In the genomic region with DNA sequence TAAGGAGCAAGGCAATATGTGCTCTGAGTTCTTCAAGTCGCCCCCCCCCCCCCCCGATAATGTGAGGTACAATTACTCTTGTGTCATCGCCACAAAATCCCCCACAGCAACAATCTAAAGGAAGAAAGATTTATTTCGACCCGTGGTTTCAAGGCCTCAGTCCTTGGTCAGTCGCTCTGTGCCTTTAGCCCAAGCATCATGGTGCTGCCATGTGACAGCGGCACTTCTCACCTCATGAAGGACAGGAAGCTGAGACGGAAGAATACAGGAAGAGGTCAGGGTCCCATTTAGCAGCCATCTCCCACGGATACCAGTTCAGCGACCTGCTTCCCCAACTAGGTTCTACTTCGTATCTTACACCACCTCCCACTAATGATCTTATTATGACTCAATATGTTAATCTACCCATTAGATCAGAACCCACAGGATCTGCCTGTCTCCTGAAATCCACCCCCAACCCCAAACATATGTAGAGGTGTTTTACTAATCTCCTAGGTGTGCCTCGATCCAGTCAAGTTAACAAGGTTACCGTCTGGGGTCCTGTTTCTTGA, we compare ENCODE assay signal across 19 mouse cellular contexts. TPM values are rescaled to one million over a fixed set of nuclear protein-coding genes. Genes with fewer than 3 reads are reported as not detected.
DNase-seq lines count a peak whose midpoint lies in the region; ATAC-seq and TF ChIP-seq lines count a peak whose summit lies in the region.
"Had no signal": no experiment of that assay in that cellular context is flagged by ENCODE, and none has a peak within 500 bp of the region (broad histone marks: within the 10 kb centered on the region; RNA-seq: fewer than 3 reads in every experiment).

No protein-coding gene starts in this region.

- no peak overlapping the region for H3K4me3 ChIP-seq in ES-E14 (ENCODE audit: insufficient read depth in 1 of 2, low read depth in 1 of 2, low read length in 2 of 2, poor library complexity in 1 of 2, severe bottlenecking in 1 of 2)
- no peak overlapping the region for H3K4me3 ChIP-seq in intestine, embryonic 16.5 days (ENCODE audit: low read length)
- H3K4me3 ChIP-seq: embryonic facial prominence, embryonic 15.5 days; erythroblast, embryonic 14.5 days; forebrain, embryonic 15.5 days; heart, adult 2 months; heart, embryonic 12.5 days; hindbrain, embryonic 10.5 days; hindbrain, embryonic 15.5 days had no signal

- H3K27me3 ChIP-seq in intestine, embryonic 16.5 days (replicated peaks; ENCODE audit: control insufficient read depth, insufficient read depth, low read length): no peaks in the 10 kb centered on the region
- H3K27me3 ChIP-seq: CH12.LX; embryonic facial prominence, embryonic 15.5 days; forebrain, embryonic 15.5 days; hindbrain, embryonic 15.5 days had no signal

- peak overlapping the region; percentile 67; the same call in 1 of the 2 replicates for H3K9ac ChIP-seq in ES-E14 (ENCODE audit: insufficient read depth, low read depth, low read length, poor library complexity, severe bottlenecking)
- no peak overlapping the region for H3K9ac ChIP-seq in intestine, embryonic 16.5 days (ENCODE audit: low read depth, low read length)
- H3K9ac ChIP-seq: embryonic facial prominence, embryonic 15.5 days; forebrain, embryonic 15.5 days; heart, embryonic 12.5 days; hindbrain, embryonic 15.5 days had no signal

- peak overlapping the region; percentile 27; the same call in 1 of the 2 replicates for H3K27ac ChIP-seq in ES-E14 (ENCODE audit: insufficient read depth, low read depth, low read length, poor library complexity, severe bottlenecking)
- H3K27ac ChIP-seq in intestine, embryonic 16.5 days (ENCODE audit: low read length): no peak overlapping the region
- H3K27ac ChIP-seq: embryonic facial prominence, embryonic 15.5 days; forebrain, embryonic 15.5 days; heart, adult 2 months; hindbrain, embryonic 10.5 days; hindbrain, embryonic 15.5 days had no signal

- peaks cover 18 to 22% of the 10 kb centered on the region in 2 experiments for H3K4me1 ChIP-seq in ES-E14 (ENCODE audit: control insufficient read depth in 2 of 2, insufficient read depth in 2 of 2, low read length in 2 of 2, poor library complexity in 1 of 2)
- no peaks in the 10 kb centered on the region for H3K4me1 ChIP-seq in intestine, embryonic 16.5 days (ENCODE audit: control insufficient read depth, insufficient read depth, low read length)
- H3K4me1 ChIP-seq: embryonic facial prominence, embryonic 15.5 days; hindbrain, embryonic 10.5 days; hindbrain, embryonic 15.5 days had no signal

- no peak for ATAC-seq in intestine, embryonic 16.5 days
- ATAC-seq: forebrain, embryonic 15.5 days had no signal

- no peak overlapping the region for H3K4me2 ChIP-seq in intestine, embryonic 16.5 days (ENCODE audit: low read depth, low read length)
- H3K4me2 ChIP-seq: embryonic facial prominence, embryonic 15.5 days; forebrain, embryonic 15.5 days; heart, embryonic 12.5 days; hindbrain, embryonic 15.5 days had no signal

- DNase-seq in 416B (ENCODE audit: low read depth) (peak; percentile 30), ES-E14 (ENCODE audit: low read depth, low spot score) (no peak)
- DNase-seq in CD4-positive, CD25-positive, alpha-beta regulatory T cell, adult 2 months (ENCODE audit: low read depth, low spot score): peak; percentile 18
- peak; percentile 39 for DNase-seq in induced T-regulatory cell, adult 2 months (ENCODE audit: low read depth)
- DNase-seq in cerebellum, adult 18-20 months: no peak
- DNase-seq in retina, embryonic 14.5 days (ENCODE audit: low spot score): no peak
- DNase-seq: adrenal gland, adult 8-10 months; cerebellum, adult 8-10 months; embryo, embryonic 11 days; kidney, adult 18-20 months had no signal

- WGBS in intestine, embryonic 16.5 days: 85% methylated on average over 13 of the region's 13 CpGs

- H3K9me3 ChIP-seq in ES-E14 (ENCODE audit: control insufficient read depth, insufficient read depth, low read depth, low read length): no peaks in the 10 kb centered on the region
- H3K9me3 ChIP-seq in intestine, embryonic 16.5 days (ENCODE audit: control insufficient read depth, low read length): no peaks in the 10 kb centered on the region
- H3K9me3 ChIP-seq: embryonic facial prominence, embryonic 15.5 days; forebrain, embryonic 15.5 days; hindbrain, embryonic 10.5 days; hindbrain, embryonic 15.5 days had no signal

- no peaks in the 10 kb centered on the region for H3K36me3 ChIP-seq in ES-E14 (ENCODE audit: control insufficient read depth, insufficient read depth, low read length, poor library complexity, severe bottlenecking)
- no peaks in the 10 kb centered on the region for H3K36me3 ChIP-seq in intestine, embryonic 16.5 days (ENCODE audit: control insufficient read depth, insufficient read depth, low read length)
- H3K36me3 ChIP-seq: embryonic facial prominence, embryonic 15.5 days; forebrain, embryonic 15.5 days; heart, embryonic 12.5 days; hindbrain, embryonic 10.5 days had no signal

- in situ Hi-C loops in ES-E14 (cut with MboI; ENCODE audit: low sequenced_read_pairs in 2 of 2, unreplicated experiment in 2 of 2): loop anchor here (25.0 kb wide), 1 partner anchor 195 kb away; no protein-coding TSS in a partner anchor

TF ChIP-seq in ES-E14, 5 proteins besides CTCF, POLR2A, EP300 and RAD21:
- TF ChIP-seq HCFC1 (IDR thresholded peaks at IDR 0.05; ENCODE audit: borderline replicate concordance, insufficient read depth, low read length): no peak
- no peak for TF ChIP-seq MAFK (IDR thresholded peaks at IDR 0.05; ENCODE audit: insufficient read depth, low read depth, low read length)
- TF ChIP-seq CHD2 (IDR thresholded peaks at IDR 0.05; ENCODE audit: low read depth, low read length): no peak
- no peak for TF ChIP-seq ZNF384 (IDR thresholded peaks at IDR 0.05; ENCODE audit: low read depth, low read length)
- TF ChIP-seq ZC3H11A (IDR thresholded peaks at IDR 0.05; ENCODE audit: borderline replicate concordance, low read depth, low read length): no peak

RNA-seq across cellular contexts. Expression of gene Gpalpp1, which starts 28.4 kb away (rescaled TPM):
- total RNA-seq in ES-E14 (2012; rRNA removed): 7.9 and 11.4 TPM in 2 replicates
- 9.0 and 9.8 TPM in 2 replicates for polyA plus RNA-seq in intestine, embryonic 16.5 days (2015; fragmentation: Nextera tagmentation; extraction: Ambion mirVana)

RNA-seq across cellular contexts. Expression of gene Nufip1, which starts 28.5 kb away (rescaled TPM):
- 13.8 and 20.6 TPM in 2 replicates for total RNA-seq in ES-E14 (2012; rRNA removed)
- polyA plus RNA-seq in intestine, embryonic 16.5 days (2015; fragmentation: Nextera tagmentation; extraction: Ambion mirVana): 13.6 and 15.0 TPM in 2 replicates

Comparison
In these comparisons a context has a peak if more than half of its experiments do, and no peak if none do; other contexts are left out.
1. DNase-seq: peak in 416B (single experiment), CD4-positive, CD25-positive, alpha-beta regulatory T cell, adult 2 months (single experiment) and induced T-regulatory cell, adult 2 months (single experiment); none in ES-E14 (single experiment), cerebellum, adult 18-20 months (0 of 2) and retina, embryonic 14.5 days (single experiment).